ENCODE assay signal across 8 mouse cellular contexts in the genomic region with DNA sequence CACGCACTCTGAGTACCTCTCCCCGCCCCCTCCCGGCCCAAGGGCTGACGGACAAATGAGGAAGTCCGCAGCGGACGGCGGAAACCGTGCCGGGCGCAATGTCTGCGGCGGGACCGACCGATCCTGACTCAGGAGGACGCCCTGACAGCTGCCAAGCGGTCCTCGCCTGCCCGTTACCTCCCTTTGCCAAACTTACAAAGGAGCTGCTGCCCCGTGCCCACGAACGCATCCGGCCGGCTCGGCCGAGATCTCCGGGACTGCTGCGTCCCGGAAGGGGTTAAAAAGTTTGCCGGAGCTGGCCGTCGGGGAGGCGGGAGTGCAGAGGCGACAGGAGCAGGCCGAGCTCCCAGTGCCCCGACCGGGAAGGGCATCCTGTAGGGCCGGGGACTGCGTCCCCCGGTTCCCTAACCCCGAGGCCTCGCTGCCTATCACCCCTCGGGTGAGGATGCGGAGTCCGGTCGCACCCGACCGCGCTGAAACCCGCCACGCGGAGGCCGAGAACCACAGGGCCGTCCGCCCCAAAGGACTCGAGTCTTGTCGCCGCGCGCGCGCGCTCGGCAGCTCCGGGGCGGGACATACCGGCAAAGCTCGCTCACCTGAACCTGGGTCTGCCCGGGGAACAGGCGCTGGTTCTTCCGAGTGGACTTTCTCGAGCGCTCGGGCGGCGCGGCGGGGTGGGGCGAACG. TPM values are rescaled to one million over a fixed set of nuclear protein-coding genes. Genes with fewer than 3 reads are reported as not detected.
DNase-seq lines count a peak whose midpoint lies in the region; ATAC-seq and TF ChIP-seq lines count a peak whose summit lies in the region.

No protein-coding gene starts in this region.

- TF ChIP-seq POLR2A in CH12.LX (IDR thresholded peaks at IDR 0.05; ENCODE audit: low read depth, low read length), result no peak

- H3K27ac ChIP-seq in CH12.LX (ENCODE audit: insufficient read depth, low read depth), result peak overlapping the region; percentile 82
- peak overlapping the region; percentile 90 for H3K27ac ChIP-seq in forebrain, embryonic 10.5 days
- H3K27ac ChIP-seq in heart, embryonic 15.5 days, result peak overlapping the region; percentile 98
- H3K27ac ChIP-seq in liver, postnatal 0 days (ENCODE audit: low read depth), result peak overlapping the region; percentile 98
- H3K27ac ChIP-seq in neural tube, embryonic 14.5 days (ENCODE audit: low read depth, low read length), result peak overlapping the region; percentile 83

- H3K9me3 ChIP-seq in CH12.LX (replicated peaks; ENCODE audit: low read length), result no peaks in the 10 kb centered on the region
- H3K9me3 ChIP-seq in forebrain, embryonic 10.5 days, result no peaks in the 10 kb centered on the region
- no peaks in the 10 kb centered on the region for H3K9me3 ChIP-seq in heart, embryonic 15.5 days (replicated peaks)
- no peaks in the 10 kb centered on the region for H3K9me3 ChIP-seq in liver, postnatal 0 days (ENCODE audit: low read length)
- no peaks in the 10 kb centered on the region for H3K9me3 ChIP-seq in neural tube, embryonic 14.5 days (ENCODE audit: control insufficient read depth, low read length)

- peak; percentile 15 for ATAC-seq in heart, embryonic 15.5 days (replicated peaks; ENCODE audit: insufficient number of reproducible peaks, insufficient read depth, low FRiP score, low read depth)
- ATAC-seq in liver, postnatal 0 days, result peak; percentile 47
- peak; percentile 62 for ATAC-seq in neural tube, embryonic 14.5 days (ENCODE audit: low read depth)

- TF ChIP-seq RAD21 in CH12.LX (IDR thresholded peaks at IDR 0.05; ENCODE audit: low read depth, low read length), result no peak

- under 1% methylated on average over 80 of the region's 80 CpGs for WGBS in forebrain, embryonic 10.5 days
- under 1% methylated on average over 80 of the region's 80 CpGs for WGBS in heart, embryonic 15.5 days
- WGBS in liver, postnatal 0 days (ENCODE audit: insufficient replicate concordance), result under 1% methylated on average over 77 of the region's 80 CpGs
- WGBS in neural tube, embryonic 14.5 days, result under 1% methylated on average over 72 of the region's 80 CpGs

- H3K79me2 ChIP-seq in CH12.LX (replicated peaks; ENCODE audit: control insufficient read depth, extremely low read depth, insufficient read depth, poor library complexity, severe bottlenecking), result peaks cover 53% of the 10 kb centered on the region

- H3K4me3 ChIP-seq in CH12.LX (replicated peaks in 1 of 3; ENCODE audit: low read depth in 2 of 3, low read length in 2 of 3, poor library complexity in 1 of 3), result peak overlapping the region; percentile 95 to 98 (median 98)
- H3K4me3 ChIP-seq in forebrain, embryonic 10.5 days, result peak overlapping the region; percentile 90
- H3K4me3 ChIP-seq in heart, embryonic 15.5 days, result peak overlapping the region; percentile 95
- H3K4me3 ChIP-seq in liver, postnatal 0 days (ENCODE audit: low read depth, low read length), result peak overlapping the region; percentile 99
- H3K4me3 ChIP-seq in neural tube, embryonic 14.5 days (ENCODE audit: low read depth, low read length), result peak overlapping the region; percentile 90

- DNase-seq in CH12.LX (ENCODE audit: extremely low read depth), result no peak
- DNase-seq in adrenal gland, postnatal 36 days, result peak; percentile 79 to 85
- DNase-seq in forebrain, embryonic 10.5 days (ENCODE audit: extremely low spot score, low spot score), result no peak
- DNase-seq in kidney, postnatal 10 days, result peak; percentile 87
- DNase-seq in liver, postnatal 0 days, result peak; percentile 84
- no peak for DNase-seq in Muller cell, postnatal 12 days (ENCODE audit: inconsistent ontology term)

- peaks cover 0 to 4% of the 10 kb centered on the region in 2 experiments for H3K36me3 ChIP-seq in CH12.LX (replicated peaks in 1 of 2; ENCODE audit: control insufficient read depth in 1 of 2, insufficient read depth in 1 of 2, low read length in 1 of 2)
- no peaks in the 10 kb centered on the region for H3K36me3 ChIP-seq in forebrain, embryonic 10.5 days (replicated peaks)
- H3K36me3 ChIP-seq in heart, embryonic 15.5 days, result no peaks in the 10 kb centered on the region
- H3K36me3 ChIP-seq in liver, postnatal 0 days (replicated peaks; ENCODE audit: insufficient read depth, low read length), result no peaks in the 10 kb centered on the region
- no peaks in the 10 kb centered on the region for H3K36me3 ChIP-seq in neural tube, embryonic 14.5 days (ENCODE audit: control insufficient read depth, insufficient read depth, low read length)

- no peak overlapping the region for H3K4me2 ChIP-seq in CH12.LX (ENCODE audit: insufficient read depth, low read depth, poor library complexity, severe bottlenecking)
- peak overlapping the region; percentile 77 for H3K4me2 ChIP-seq in heart, embryonic 15.5 days
- peak overlapping the region; percentile 86 for H3K4me2 ChIP-seq in liver, postnatal 0 days (ENCODE audit: low read depth, low read length)
- peak overlapping the region; percentile 85 for H3K4me2 ChIP-seq in neural tube, embryonic 14.5 days (ENCODE audit: low read depth, low read length)

- H3K9ac ChIP-seq in CH12.LX (ENCODE audit: insufficient read depth, low read depth), result peak overlapping the region; percentile 98
- H3K9ac ChIP-seq in heart, embryonic 15.5 days, result peak overlapping the region; percentile 94
- H3K9ac ChIP-seq in liver, postnatal 0 days (replicated peaks), result peak overlapping the region; percentile 98
- H3K9ac ChIP-seq in neural tube, embryonic 14.5 days (replicated peaks; ENCODE audit: low read depth, low read length), result peak overlapping the region; percentile 69

- dilution Hi-C loops in CH12.LX (cut with MboI; ENCODE audit: extremely low pct_ligation_motif_present, extremely low pct_unique_long_range_greater_than_20kb, low sequenced_read_pairs), result no loop called here

- in situ Hi-C loops in CH12.LX (cut with MboI; ENCODE audit: low pct_ligation_motif_present, low pct_unique_long_range_greater_than_20kb, low sequenced_read_pairs), result loop anchor here (5.0 kb wide), 1 partner anchor 54 kb away; no protein-coding TSS in a partner anchor

- H3K4me1 ChIP-seq in CH12.LX (ENCODE audit: control insufficient read depth in 1 of 2, insufficient read depth in 2 of 2), result peaks cover 15 to 52% of the 10 kb centered on the region in 2 experiments
- H3K4me1 ChIP-seq in forebrain, embryonic 10.5 days, result peaks cover 59% of the 10 kb centered on the region
- peaks cover 39% of the 10 kb centered on the region for H3K4me1 ChIP-seq in heart, embryonic 15.5 days (replicated peaks)
- peaks cover 38% of the 10 kb centered on the region for H3K4me1 ChIP-seq in liver, postnatal 0 days (ENCODE audit: insufficient read depth)
- peaks cover 26% of the 10 kb centered on the region for H3K4me1 ChIP-seq in neural tube, embryonic 14.5 days (ENCODE audit: control insufficient read depth, insufficient read depth, low read length)

- TF ChIP-seq CTCF in CH12.LX (conservative IDR thresholded peaks at IDR 0.05 in 1 of 2, IDR thresholded peaks at IDR 0.05 in 1 of 2; ENCODE audit: low read depth in 2 of 2, low read length in 2 of 2), result no peak
- TF ChIP-seq CTCF in liver, postnatal 0 days (IDR thresholded peaks at IDR 0.05; ENCODE audit: low read depth), result peak; percentile 11; the same call in 1 of the 2 replicates

- no peak for TF ChIP-seq EP300 in CH12.LX (IDR thresholded peaks at IDR 0.05; ENCODE audit: low read length)
- TF ChIP-seq EP300 in liver, postnatal 0 days (IDR thresholded peaks at IDR 0.05; ENCODE audit: low read depth), result no peak

- H3K27me3 ChIP-seq in CH12.LX (replicated peaks), result no peaks in the 10 kb centered on the region
- no peaks in the 10 kb centered on the region for H3K27me3 ChIP-seq in forebrain, embryonic 10.5 days (ENCODE audit: poor library complexity, severe bottlenecking)
- H3K27me3 ChIP-seq in heart, embryonic 15.5 days, result no peaks in the 10 kb centered on the region
- H3K27me3 ChIP-seq in liver, postnatal 0 days (ENCODE audit: insufficient read depth, low read length), result no peaks in the 10 kb centered on the region
- no peaks in the 10 kb centered on the region for H3K27me3 ChIP-seq in neural tube, embryonic 14.5 days (ENCODE audit: control insufficient read depth, insufficient read depth, low read length)

TF ChIP-seq in CH12.LX, 34 proteins besides CTCF, POLR2A, EP300 and RAD21 (continues in another document):
- no peak for TF ChIP-seq MYC (IDR thresholded peaks at IDR 0.05; ENCODE audit: low read depth, low read length)
- no peak for TF ChIP-seq USF2 (conservative IDR thresholded peaks at IDR 0.05; ENCODE audit: low read depth, low read length)
- TF ChIP-seq SIN3A (IDR thresholded peaks at IDR 0.05; ENCODE audit: low read length), result peak; percentile 63; the same call in 1 of the 2 replicates
- no peak for TF ChIP-seq USF1 (IDR thresholded peaks at IDR 0.05; ENCODE audit: low read depth, low read length)
- TF ChIP-seq MEF2A (IDR thresholded peaks at IDR 0.05; ENCODE audit: borderline replicate concordance, low read depth, low read length), result no peak
- no peak for TF ChIP-seq ZNF384 (IDR thresholded peaks at IDR 0.05; ENCODE audit: low read depth, low read length)
- no peak for TF ChIP-seq ZKSCAN1 (IDR thresholded peaks at IDR 0.05; ENCODE audit: borderline replicate concordance, low read depth, low read length)
- TF ChIP-seq NELFE (IDR thresholded peaks at IDR 0.05; ENCODE audit: low read depth, low read length), result no peak
- TF ChIP-seq MAFK (IDR thresholded peaks at IDR 0.05; ENCODE audit: insufficient replicate concordance, low read length), result no peak
- TF ChIP-seq TCF12 (IDR thresholded peaks at IDR 0.05; ENCODE audit: low read depth, low read length), result peak; percentile 52; the same call in 1 of the 2 replicates
- TF ChIP-seq JUND (conservative IDR thresholded peaks at IDR 0.05; ENCODE audit: low read depth, low read length), result no peak
- TF ChIP-seq NRF1 (IDR thresholded peaks at IDR 0.05; ENCODE audit: low read depth, low read length), result no peak
- peak; percentile 69 for TF ChIP-seq MXI1 (IDR thresholded peaks at IDR 0.05; ENCODE audit: low read depth, low read length)
- TF ChIP-seq HCFC1 (IDR thresholded peaks at IDR 0.05; ENCODE audit: low read depth, low read length), result peak; percentile 48
- no peak for TF ChIP-seq IRF4 (IDR thresholded peaks at IDR 0.05; ENCODE audit: low read depth, low read length)
- TF ChIP-seq E2F4 (IDR thresholded peaks at IDR 0.05; ENCODE audit: insufficient replicate concordance, low read depth, low read length), result no peak
- no peak for TF ChIP-seq TBP (conservative IDR thresholded peaks at IDR 0.05; ENCODE audit: low read depth, low read length)

RNA-seq across cellular contexts. Expression of a gene that starts 0.5 kb away (rescaled TPM):
- total RNA-seq in CH12.LX (2012; rRNA removed) (128 and 146 TPM in 2 replicates), CH12.LX (2014; rRNA removed) (43.8 and 46.4 TPM in 2 replicates)
- 165 and 178 TPM in 2 replicates for polyA plus RNA-seq in CH12.LX (2012; ENCODE audit: insufficient read length, low read depth)
- total RNA-seq in adrenal gland, postnatal 36 days (2021), result 100 to 1,000 TPM; 309 to 387 TPM
- polyA plus RNA-seq in forebrain, embryonic 10.5 days (2016; fragmentation: Nextera tagmentation; extraction: Ambion mirVana), result 35.6 and 36.8 TPM in 2 replicates
- 25.2 and 33.7 TPM in 2 replicates for polyA plus RNA-seq in heart, embryonic 15.5 days (2015; fragmentation: Nextera tagmentation; extraction: Ambion mirVana)
- 17.7 and 22.4 TPM in 2 replicates for polyA plus RNA-seq in liver, postnatal 0 days (2015; fragmentation: Nextera tagmentation; extraction: Ambion mirVana)
- 9.5 and 13.8 TPM in 2 replicates for polyA plus RNA-seq in neural tube, embryonic 14.5 days (2014; fragmentation: Nextera tagmentation; extraction: Ambion mirVana)

Comparison
In these comparisons a context has a peak if more than half of its experiments do, and no peak if none do; other contexts are left out.
1. DNase-seq: peak in adrenal gland, postnatal 36 days (2 of 2), kidney, postnatal 10 days (single experiment) and liver, postnatal 0 days (single experiment); none in CH12.LX (single experiment), forebrain, embryonic 10.5 days (single experiment) and Muller cell, postnatal 12 days (single experiment).
2. Peak in every context shown above with its lines, with median percentiles within 50 percentile points of each other: H3K27ac ChIP-seq, H3K4me3 ChIP-seq, H3K9ac ChIP-seq and ATAC-seq.